Mouse (Mus musculus) forebrain, embryonic 13.5 days (tissue): Measurements from ENCODE around the gene Rpl35a. TPM values are rescaled to one million over a fixed set of nuclear protein-coding genes. Genes with fewer than 3 reads are reported as not detected.
"Not testable (repeated sequence)": the region's sequence is repeated elsewhere in the genome, so short reads cannot be mapped to it uniquely, and the experiment has no call there.

Source experiments
- ATAC-seq: fragments of 200-750 bp; cut with Nextera tagmentation; 2 replicates; pipeline ENCODE4 v1.8.0; 2017
- H3K27ac ChIP-seq: fragments of 300-500 bp; sonication (generic); 2 replicates; pipeline ENCODE4 v1.5.1; 2015; ENCODE audit warnings: inconsistent platforms, mild to moderate bottlenecking, moderate library complexity
- H3K27me3 ChIP-seq: fragments of 300-500 bp; sonication (generic); 2 replicates; pipeline ENCODE4 v1.6.1; 2015; ENCODE audit warnings: mild to moderate bottlenecking, inconsistent platforms
- H3K36me3 ChIP-seq: fragments of 300-500 bp; sonication (generic); 2 replicates; pipeline ENCODE4 v1.6.1; 2015; ENCODE audit warnings: mild to moderate bottlenecking, inconsistent platforms; ENCODE audit not compliant: poor library complexity, severe bottlenecking
- H3K4me1 ChIP-seq: fragments of 300-500 bp; sonication (generic); 2 replicates; pipeline ENCODE4 v1.6.1; 2015; ENCODE audit warnings: inconsistent platforms
- H3K4me2 ChIP-seq: fragments of 300-500 bp; sonication (generic); 2 replicates; pipeline ENCODE4 v1.6.1; 2015; ENCODE audit warnings: inconsistent platforms, mild to moderate bottlenecking, moderate library complexity
- H3K4me3 ChIP-seq: fragments of 300-500 bp; sonication (generic); 2 replicates; pipeline ENCODE4 v1.5.1; 2015; ENCODE audit warnings: mild to moderate bottlenecking, inconsistent platforms
- H3K9ac ChIP-seq: fragments of 300-500 bp; sonication (generic); 2 replicates; pipeline ENCODE4 v1.6.1; 2015; ENCODE audit warnings: mild to moderate bottlenecking, inconsistent platforms
- H3K9me3 ChIP-seq: fragments of 300-500 bp; sonication (generic); replicated peaks from 2 replicates; pipeline ENCODE4 v1.6.1; 2016; ENCODE audit warnings: inconsistent platforms
- WGBS: fragments of 180-500 bp; shearing (Covaris S2); methylation state at CpG from one replicate; pipeline ENCODE4 v1.1.7; 2015; 5-methylcytosine and 5-hydroxymethylcytosine counted together
- polyA plus RNA-seq: library from polyadenylated mRNA; unstranded; fragments of >200 nt; fragmentation: Nextera tagmentation; extraction: Ambion mirVana; gene quantifications from 2 replicates; pipeline ENCODE4 v1.2.1, GENCODE M21; 2015

The Rpl35a gene
- polyA plus RNA-seq, 1 experiment from 2014 or later: 784 TPM

- no peaks in the 10 kb centered on the region for H3K27me3 ChIP-seq
- no peak overlapping the region for H3K4me2 ChIP-seq
- no peaks in the 10 kb centered on the region for H3K36me3 ChIP-seq
- peaks cover 11% of the 10 kb centered on the region; the same call in 1 of the 2 replicates for H3K4me1 ChIP-seq
- H3K9me3 ChIP-seq: no peaks in the 10 kb centered on the region
- no peak overlapping the region for H3K4me3 ChIP-seq
- 58% methylated on average over 8 of the region's 8 CpGs for WGBS
- no peak overlapping the region for H3K27ac ChIP-seq
- ATAC-seq: peak; percentile 58
- H3K9ac ChIP-seq: no peak overlapping the region
Measured at GRCm38 (mm10) chr16:33024456-33025104, 31.7 kb upstream of the Rpl35a start.

GRCm38 (mm10) chr16:33026357-33026756, 29.9 kb upstream of the Rpl35a start:
- H3K36me3 ChIP-seq: no peaks in the 10 kb centered on the region
- H3K9me3 ChIP-seq: no peaks in the 10 kb centered on the region

GRCm38 (mm10) chr16:33036006-33036405, 20.2 kb upstream of the Rpl35a start:
- Histone ChIP-seq H3K4me2 (no peak overlapping the region), H3K9ac (no peak overlapping the region), H3K27me3 (no peaks in the 10 kb centered on the region), H3K27ac (no peak overlapping the region), H3K4me3 (no peak overlapping the region), H3K36me3 (no peaks in the 10 kb centered on the region), H3K4me1 (no peaks in the 10 kb centered on the region), H3K9me3 (no peaks in the 10 kb centered on the region)
- no peak for ATAC-seq
- 88% methylated on average over 4 of the region's 4 CpGs for WGBS

More at GRCm38 (mm10) chr16:33026357-33026756, 29.9 kb upstream of the Rpl35a start:
- WGBS: 93% methylated on average over 7 of the region's 7 CpGs
- Histone ChIP-seq H3K9ac (no peak overlapping the region), H3K4me2 (no peak overlapping the region), H3K4me3 (no peak overlapping the region), H3K4me1 (peaks cover 11% of the 10 kb centered on the region; the same call in 1 of the 2 replicates), H3K27me3 (no peaks in the 10 kb centered on the region), H3K27ac (no peak overlapping the region)
- ATAC-seq: no peak

- no peak overlapping the region for H3K4me3 ChIP-seq
- no peaks in the 10 kb centered on the region for H3K4me1 ChIP-seq
- no peak overlapping the region for H3K27ac ChIP-seq
- no peak overlapping the region for H3K9ac ChIP-seq
- 77% methylated on average over 1 of the region's 1 CpGs for WGBS
- H3K27me3 ChIP-seq: no peaks in the 10 kb centered on the region
- no peak for ATAC-seq
- H3K9me3 ChIP-seq: no peaks in the 10 kb centered on the region
- no peaks in the 10 kb centered on the region for H3K36me3 ChIP-seq
- no peak overlapping the region for H3K4me2 ChIP-seq
Measured at GRCm38 (mm10) chr16:33042682-33043081, 13.6 kb upstream of the Rpl35a start.

- no peaks in the 10 kb centered on the region for H3K4me1 ChIP-seq
- no peak overlapping the region for H3K9ac ChIP-seq
- H3K4me2 ChIP-seq: no peak overlapping the region
- H3K9me3 ChIP-seq: no peaks in the 10 kb centered on the region
- no peak overlapping the region for H3K27ac ChIP-seq
- no peak overlapping the region for H3K4me3 ChIP-seq
- no peaks in the 10 kb centered on the region for H3K36me3 ChIP-seq
- ATAC-seq: no peak
- no peaks in the 10 kb centered on the region for H3K27me3 ChIP-seq
- WGBS: 92% methylated on average over 2 of the region's 2 CpGs
Measured at GRCm38 (mm10) chr16:33043268-33043667, 13.0 kb upstream of the Rpl35a start.

- Histone ChIP-seq H3K4me1 (no peaks in the 10 kb centered on the region), H3K27me3 (no peaks in the 10 kb centered on the region), H3K4me2 (no peak overlapping the region), H3K27ac (no peak overlapping the region), H3K9me3 (no peaks in the 10 kb centered on the region), H3K9ac (no peak overlapping the region), H3K36me3 (no peaks in the 10 kb centered on the region), H3K4me3 (no peak overlapping the region)
- no peak for ATAC-seq
- 97% methylated on average over 1 of the region's 1 CpGs for WGBS
Measured at GRCm38 (mm10) chr16:33048004-33048403, 8.2 kb upstream of the Rpl35a start.

GRCm38 (mm10) chr16:33048686-33049085, 7.6 kb upstream of the Rpl35a start:
- H3K9me3 ChIP-seq: no peaks in the 10 kb centered on the region
- H3K36me3 ChIP-seq: no peaks in the 10 kb centered on the region
- no peaks in the 10 kb centered on the region for H3K27me3 ChIP-seq
- no peak overlapping the region for H3K27ac ChIP-seq
- WGBS: 77% methylated on average over 2 of the region's 2 CpGs
- no peak for ATAC-seq
- H3K4me1 ChIP-seq: no peaks in the 10 kb centered on the region
- no peak overlapping the region for H3K9ac ChIP-seq
- H3K4me2 ChIP-seq: no peak overlapping the region
- no peak overlapping the region for H3K4me3 ChIP-seq

- H3K27ac ChIP-seq: no peak overlapping the region
- 92% methylated on average over 16 of the region's 16 CpGs for WGBS
- no peaks in the 10 kb centered on the region for H3K9me3 ChIP-seq
- no peaks in the 10 kb centered on the region for H3K27me3 ChIP-seq
- H3K36me3 ChIP-seq: no peaks in the 10 kb centered on the region
- no peak overlapping the region for H3K9ac ChIP-seq
- H3K4me3 ChIP-seq: no peak overlapping the region
- ATAC-seq: no peak
- H3K4me1 ChIP-seq: no peaks in the 10 kb centered on the region
- no peak overlapping the region for H3K4me2 ChIP-seq
Measured at GRCm38 (mm10) chr16:33049809-33050208, 6.4 kb upstream of the Rpl35a start.

GRCm38 (mm10) chr16:33053141-33053540, 3.1 kb upstream of the Rpl35a start:
- Histone ChIP-seq H3K27me3 (no peaks in the 10 kb centered on the region), H3K4me1 (peaks cover 14% of the 10 kb centered on the region), H3K27ac (no peak overlapping the region), H3K9ac (no peak overlapping the region), H3K4me2 (no peak overlapping the region), H3K9me3 (no peaks in the 10 kb centered on the region), H3K4me3 (no peak overlapping the region), H3K36me3 (peaks cover 3% of the 10 kb centered on the region)
- WGBS: 79% methylated on average over 5 of the region's 5 CpGs
- no peak for ATAC-seq

GRCm38 (mm10) chr16:33054927-33055326, 1.3 kb upstream of the Rpl35a start:
- 85% methylated on average over 2 of the region's 2 CpGs for WGBS
- not testable (repeated sequence) for H3K27ac ChIP-seq

GRCm38 (mm10) chr16:33055655-33056054, 598 bp upstream of the Rpl35a start:
- Histone ChIP-seq H3K27me3 (no peaks in the 10 kb centered on the region), H3K4me3 (peak overlapping the region; percentile 93), H3K27ac (peak overlapping the region; percentile 88; the same call in 1 of the 2 replicates), H3K9ac (peak overlapping the region; percentile 60), H3K36me3 (peaks cover 29% of the 10 kb centered on the region), H3K9me3 (no peaks in the 10 kb centered on the region), H3K4me2 (peak overlapping the region; percentile 77), H3K4me1 (peaks cover 28% of the 10 kb centered on the region)
- WGBS: 20% methylated on average over 10 of the region's 10 CpGs
- ATAC-seq: peak; percentile 36

More at GRCm38 (mm10) chr16:33054927-33055326, 1.3 kb upstream of the Rpl35a start:
- H3K9ac ChIP-seq, H3K27me3 ChIP-seq, ATAC-seq, H3K4me3 ChIP-seq, H3K9me3 ChIP-seq: not testable (repeated sequence)
- H3K36me3 ChIP-seq: peaks cover 21% of the 10 kb centered on the region
- H3K4me2 ChIP-seq: 0 out of 2 replicates have a peak overlapping the region, but pooled peaks have one; percentile 21
- peaks cover 28% of the 10 kb centered on the region for H3K4me1 ChIP-seq

GRCm38 (mm10) chr16:33056786-33057185, 533 bp downstream of the Rpl35a start:
- peak; percentile 57 for ATAC-seq

GRCm38 (mm10) chr16:33058033-33058432, 1.8 kb downstream of the Rpl35a start:
- no peak overlapping the region for H3K27ac ChIP-seq
- WGBS: 90% methylated on average over 16 of the region's 16 CpGs
- H3K9me3 ChIP-seq: no peaks in the 10 kb centered on the region
- H3K9ac ChIP-seq: peak overlapping the region; percentile 46
- peak overlapping the region; percentile 93 for H3K4me3 ChIP-seq
- H3K27me3 ChIP-seq: no peaks in the 10 kb centered on the region
- peak overlapping the region; percentile 77 for H3K4me2 ChIP-seq
- peaks cover 34% of the 10 kb centered on the region for H3K36me3 ChIP-seq
- H3K4me1 ChIP-seq: peaks cover 37% of the 10 kb centered on the region
- ATAC-seq: no peak

More at GRCm38 (mm10) chr16:33056786-33057185, 533 bp downstream of the Rpl35a start:
- Histone ChIP-seq H3K9ac (peak overlapping the region; percentile 98), H3K4me2 (peak overlapping the region; percentile 77), H3K27ac (peak overlapping the region; percentile 88), H3K4me3 (peak overlapping the region; percentile 93), H3K36me3 (peaks cover 34% of the 10 kb centered on the region), H3K4me1 (peaks cover 30% of the 10 kb centered on the region), H3K9me3 (no peaks in the 10 kb centered on the region), H3K27me3 (no peaks in the 10 kb centered on the region)
- WGBS: under 1% methylated on average over 24 of the region's 24 CpGs
